Mouse (Mus musculus): ENCODE results near the gene N4bp2.

DNA sequence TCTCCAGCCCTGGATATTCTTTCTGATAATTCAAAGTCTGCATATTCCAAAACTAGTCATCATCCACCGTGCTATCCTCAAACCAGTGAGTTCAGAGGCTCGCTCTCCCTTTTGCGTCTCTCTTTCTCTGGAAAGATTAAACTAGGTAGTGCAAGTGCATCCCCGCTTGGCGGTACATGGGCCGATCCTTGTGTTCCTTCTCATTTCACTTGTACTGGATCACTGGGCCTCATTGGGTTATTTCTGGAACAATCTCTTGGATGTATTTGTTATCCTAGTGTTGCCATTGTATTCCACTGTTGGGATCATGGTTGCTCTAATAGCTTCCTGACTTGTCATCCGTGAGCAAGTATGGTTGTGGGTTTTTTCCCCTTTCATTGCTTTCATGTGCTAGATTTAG, 6.7 kb downstream of the N4bp2 start:
- no peak for TF ChIP-seq EP300 (IDR thresholded peaks at IDR 0.05; ENCODE audit: insufficient read depth, low read depth, low read length)
- no peak for TF ChIP-seq CTCF (IDR thresholded peaks at IDR 0.05)
